Mouse (Mus musculus): ENCODE measurements around the gene Gm42906.

DNA sequence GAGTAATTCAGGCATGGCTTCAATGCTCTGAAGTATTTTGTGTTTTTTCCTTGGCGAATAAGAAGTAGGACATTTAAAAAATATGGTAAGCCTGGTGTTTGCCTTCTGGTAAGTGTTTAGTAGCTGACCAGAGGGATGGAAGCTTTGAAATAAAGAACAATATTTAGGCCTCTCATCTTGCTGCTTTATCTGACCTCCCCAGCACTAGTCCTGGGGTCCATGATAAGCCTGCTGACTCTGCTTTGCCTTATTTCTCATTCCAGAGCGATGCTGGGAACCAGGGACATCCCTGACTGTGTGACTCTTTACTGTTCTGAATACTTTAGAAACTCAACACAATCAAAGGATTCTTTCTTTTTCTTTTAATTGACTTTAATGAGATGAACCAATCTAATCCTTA is 9.4 kb downstream of the Gm42906 start:
- no peak for TF ChIP-seq POLR2A (IDR thresholded peaks at IDR 0.05; ENCODE audit: extremely low read depth, insufficient read depth, low read length)
- no peak for TF ChIP-seq CTCF (IDR thresholded peaks at IDR 0.05; ENCODE audit: extremely low read depth, insufficient read depth, low read length)
